Mouse (Mus musculus) macrophage (primary cell): ENCODE results near the gene Pkp4. TPM values are rescaled to one million over a fixed set of nuclear protein-coding genes. Genes with fewer than 3 reads are reported as not detected.

Source experiments
- H3K27ac ChIP-seq: fragments of 350-480 bp; formaldehyde crosslinking; 2 replicates; pipeline ENCODE4 v1.9.0; 2021
- H3K36me3 ChIP-seq: fragments of 350-480 bp; formaldehyde crosslinking; 2 replicates; pipeline ENCODE4 v1.9.0; 2021; ENCODE audit errors: inconsistent target
- H3K4me3 ChIP-seq: fragments of 350-480 bp; formaldehyde crosslinking; 2 replicates; pipeline ENCODE4 v1.9.0; 2021; ENCODE audit errors: inconsistent target
- H3K79me2 ChIP-seq: fragments of 350-480 bp; formaldehyde crosslinking; 2 replicates; pipeline ENCODE4 v1.9.0; 2021; ENCODE audit errors: inconsistent target
- WGBS: methylation state at CpG from one replicate; pipeline ENCODE4 v1.1.7; 2026; ENCODE audit warnings: inconsistent platforms; ENCODE audit not compliant: missing documents; 5-methylcytosine and 5-hydroxymethylcytosine counted together
- polyA plus RNA-seq: library from polyadenylated mRNA; stranded (reverse); fragments of 250-400 nt; gene quantifications from 3 replicates; pipeline ENCODE4 v1.2.4, GENCODE M21; 2018; ENCODE audit warnings: inconsistent platforms

Gene Pkp4
- polyA plus RNA-seq, 1 experiment from 2014 or later: 69.4 TPM

GRCm38 (mm10) chr2:59193117-59193516 is 32.5 kb downstream of the Pkp4 start:
- 95% methylated on average over 5 of the region's 5 CpGs for WGBS
- H3K79me2 ChIP-seq: peaks cover 99% of the 10 kb centered on the region
- no peak overlapping the region for H3K4me3 ChIP-seq
- no peaks in the 10 kb centered on the region for H3K36me3 ChIP-seq
- no peak overlapping the region for H3K27ac ChIP-seq

- no peak overlapping the region for H3K4me3 ChIP-seq
- no peak overlapping the region for H3K27ac ChIP-seq
- peaks cover 99% of the 10 kb centered on the region for H3K79me2 ChIP-seq
- 85% methylated on average over 4 of the region's 4 CpGs for WGBS
- no peaks in the 10 kb centered on the region for H3K36me3 ChIP-seq
These were observed 36.5 kb downstream of the Pkp4 start for GRCm38 (mm10) chr2:59197156-59197555.

GRCm38 (mm10) chr2:59199476-59199976 is 38.9 kb downstream of the Pkp4 start:
- H3K36me3 ChIP-seq: no peaks in the 10 kb centered on the region
- H3K79me2 ChIP-seq: peaks cover 99% of the 10 kb centered on the region
- WGBS: 92% methylated on average over 5 of the region's 5 CpGs
- no peak overlapping the region for H3K4me3 ChIP-seq
- no peak overlapping the region for H3K27ac ChIP-seq

GRCm38 (mm10) chr2:59200511-59200910 is 39.9 kb downstream of the Pkp4 start:
- 100% methylated on average over 3 of the region's 3 CpGs for whole genome bisulfite sequencing
- no peak overlapping the region for H3K27ac ChIP-seq

GRCm38 (mm10) chr2:59202930-59203329 is 42.3 kb downstream of the Pkp4 start:
- Histone ChIP-seq H3K79me2 (peaks cover 97% of the 10 kb centered on the region), H3K36me3 (no peaks in the 10 kb centered on the region), H3K4me3 (no peak overlapping the region), H3K27ac (peak overlapping the region; percentile 53)
- WGBS: 57% methylated on average over 5 of the region's 5 CpGs

More at GRCm38 (mm10) chr2:59200511-59200910, 39.9 kb downstream of the Pkp4 start:
- H3K79me2 ChIP-seq: peaks cover 99% of the 10 kb centered on the region
- H3K4me3 ChIP-seq: no peak overlapping the region
- no peaks in the 10 kb centered on the region for H3K36me3 ChIP-seq

DNA sequence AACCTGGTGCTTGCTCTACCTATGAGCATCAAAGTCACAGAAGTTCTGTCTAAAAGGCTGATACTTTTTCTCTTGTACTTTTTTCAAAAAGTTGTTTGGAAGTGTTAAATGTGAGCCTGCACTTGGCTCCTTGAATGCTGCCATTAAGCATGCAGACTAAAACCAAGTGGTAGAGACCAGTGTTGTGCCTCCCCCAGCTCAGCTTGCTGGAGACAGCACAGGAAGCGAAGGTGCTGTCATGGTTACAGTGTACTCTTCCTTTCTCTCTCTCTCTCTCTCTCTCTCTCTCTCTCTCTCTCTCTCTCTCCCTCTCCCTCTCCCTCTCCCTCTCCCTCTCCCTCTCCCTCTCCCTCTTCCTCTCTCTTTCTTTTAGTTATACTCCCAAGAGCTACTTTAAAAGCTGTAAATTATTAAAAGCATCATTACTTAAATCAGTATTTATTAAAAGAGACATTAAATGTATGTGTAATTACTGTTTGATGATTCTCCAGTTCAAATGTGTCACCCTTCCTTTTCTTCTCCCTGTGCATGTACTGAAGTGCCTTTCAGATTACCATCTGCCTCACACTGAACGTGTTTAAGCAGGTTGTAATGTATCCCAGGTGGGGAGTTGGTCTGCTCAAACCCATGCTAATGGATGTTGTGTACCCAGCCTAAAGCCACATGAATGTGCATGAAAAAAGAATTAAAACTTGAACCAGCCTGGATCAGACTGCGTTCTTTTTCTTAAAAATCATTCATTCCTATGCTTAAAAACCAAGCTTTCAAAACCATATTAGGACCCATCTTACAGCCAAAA is 43.2 kb downstream of the Pkp4 start:
- Histone ChIP-seq H3K4me3 (no peak overlapping the region), H3K36me3 (no peaks in the 10 kb centered on the region), H3K27ac (peak overlapping the region; percentile 53), H3K79me2 (peaks cover 97% of the 10 kb centered on the region)
- WGBS: 88% methylated on average over 3 of the region's 3 CpGs

DNA sequence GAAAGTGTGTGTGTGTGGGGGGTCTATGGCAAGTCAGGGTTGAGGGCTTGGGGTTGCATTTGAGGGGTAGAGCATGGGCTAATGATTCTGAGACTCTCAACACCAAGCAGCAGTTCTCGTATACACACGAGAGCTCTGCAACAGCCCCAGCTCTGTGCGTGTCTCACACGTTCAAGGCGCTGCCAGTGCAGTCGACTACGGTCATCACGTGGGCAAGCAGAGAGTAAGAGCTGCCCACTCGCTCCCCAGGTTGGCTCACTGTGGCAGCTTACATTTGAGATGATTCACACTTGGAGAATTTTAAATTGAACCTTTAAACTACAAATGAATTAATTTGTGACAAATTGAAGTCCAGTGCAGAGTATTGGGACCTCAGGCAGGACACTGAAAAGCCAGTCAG is 44.4 kb downstream of the Pkp4 start:
- Histone ChIP-seq H3K36me3 (no peaks in the 10 kb centered on the region), H3K79me2 (peaks cover 97% of the 10 kb centered on the region), H3K4me3 (no peak overlapping the region), H3K27ac (no peak overlapping the region)
- 95% methylated on average over 9 of the region's 9 CpGs for WGBS

DNA sequence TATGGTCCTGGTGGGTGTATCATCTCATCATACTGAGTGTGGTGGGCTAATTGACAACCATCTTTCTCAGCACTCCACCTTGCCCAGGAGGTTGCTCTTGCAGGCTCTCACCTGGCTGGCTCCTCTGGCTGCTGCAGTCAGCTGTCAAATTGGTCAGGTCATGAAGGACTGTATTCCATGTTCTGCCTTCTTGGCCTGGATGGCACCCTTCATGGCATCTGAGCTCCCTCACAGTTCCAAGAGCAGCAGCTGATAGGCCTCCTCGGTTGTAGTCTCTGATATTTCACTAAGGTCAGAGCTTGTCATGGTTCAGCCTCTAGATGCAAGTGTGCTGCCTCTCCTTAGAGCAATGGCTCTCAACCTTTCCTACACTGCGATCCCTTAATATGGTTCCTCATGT is 45.5 kb downstream of the Pkp4 start:
- Histone ChIP-seq H3K27ac (no peak overlapping the region), H3K4me3 (no peak overlapping the region), H3K79me2 (peaks cover 98% of the 10 kb centered on the region), H3K36me3 (no peaks in the 10 kb centered on the region)
- 86% methylated on average over 2 of the region's 2 CpGs for WGBS

DNA sequence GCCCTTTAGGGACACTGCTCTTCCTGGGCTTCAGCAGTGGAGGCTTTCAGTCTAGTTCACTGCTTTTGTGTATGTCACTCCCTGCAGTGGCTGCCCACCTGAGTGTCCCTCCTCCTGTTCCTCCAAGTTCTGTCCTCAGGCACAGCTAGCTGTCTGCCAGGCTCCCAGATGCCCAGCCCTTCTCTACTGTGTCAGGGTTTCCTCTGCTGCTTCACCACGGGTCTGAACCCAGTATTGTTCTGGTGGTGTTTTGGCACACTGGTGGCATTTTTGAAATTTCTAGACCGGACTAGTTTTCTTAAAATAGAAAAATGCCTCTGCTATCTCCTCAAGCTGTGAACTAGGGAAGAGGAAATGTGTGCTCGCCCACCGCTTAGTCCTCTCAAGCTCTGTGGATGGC is 46.6 kb downstream of the Pkp4 start:
- Histone ChIP-seq H3K4me3 (no peak overlapping the region), H3K36me3 (no peaks in the 10 kb centered on the region), H3K27ac (no peak overlapping the region), H3K79me2 (peaks cover 97% of the 10 kb centered on the region)
- WGBS: 39% methylated on average over 4 of the region's 4 CpGs

- Histone ChIP-seq H3K27ac (no peak overlapping the region), H3K4me3 (no peak overlapping the region), H3K36me3 (no peaks in the 10 kb centered on the region), H3K79me2 (peaks cover 97% of the 10 kb centered on the region)
- WGBS: 72% methylated on average over 5 of the region's 5 CpGs
These were observed 47.1 kb downstream of the Pkp4 start for GRCm38 (mm10) chr2:59207725-59208124.

GRCm38 (mm10) chr2:59208276-59208675 is 47.6 kb downstream of the Pkp4 start:
- H3K4me3 ChIP-seq: no peak overlapping the region
- 96% methylated on average over 9 of the region's 9 CpGs for WGBS

DNA sequence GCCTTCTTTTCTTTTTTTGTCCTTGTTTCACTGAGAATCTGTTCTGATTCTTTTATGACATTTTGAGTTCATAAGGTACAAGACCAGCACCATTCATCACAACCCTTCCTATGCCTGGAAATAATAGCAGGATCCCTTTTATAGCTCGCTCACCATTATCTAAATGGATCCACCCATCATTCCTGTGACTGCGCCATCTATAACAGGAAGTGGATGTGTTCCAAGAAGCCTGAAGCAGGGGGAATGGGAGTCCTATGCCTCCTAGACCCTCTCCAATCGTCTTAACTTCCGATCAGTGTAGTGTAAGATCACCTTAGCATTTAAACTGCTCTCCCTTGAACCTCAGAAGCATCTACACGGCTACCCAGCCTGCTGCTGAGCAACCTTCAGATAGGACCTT is 50.4 kb downstream of the Pkp4 start:
- H3K36me3 ChIP-seq: no peaks in the 10 kb centered on the region
- no peak overlapping the region for H3K27ac ChIP-seq
- H3K4me3 ChIP-seq: no peak overlapping the region
- WGBS: 94% methylated on average over 5 of the region's 5 CpGs
- H3K79me2 ChIP-seq: peaks cover 82% of the 10 kb centered on the region

More at GRCm38 (mm10) chr2:59208276-59208675, 47.6 kb downstream of the Pkp4 start:
- H3K27ac ChIP-seq: no peak overlapping the region
- peaks cover 97% of the 10 kb centered on the region for H3K79me2 ChIP-seq
- no peaks in the 10 kb centered on the region for H3K36me3 ChIP-seq

DNA sequence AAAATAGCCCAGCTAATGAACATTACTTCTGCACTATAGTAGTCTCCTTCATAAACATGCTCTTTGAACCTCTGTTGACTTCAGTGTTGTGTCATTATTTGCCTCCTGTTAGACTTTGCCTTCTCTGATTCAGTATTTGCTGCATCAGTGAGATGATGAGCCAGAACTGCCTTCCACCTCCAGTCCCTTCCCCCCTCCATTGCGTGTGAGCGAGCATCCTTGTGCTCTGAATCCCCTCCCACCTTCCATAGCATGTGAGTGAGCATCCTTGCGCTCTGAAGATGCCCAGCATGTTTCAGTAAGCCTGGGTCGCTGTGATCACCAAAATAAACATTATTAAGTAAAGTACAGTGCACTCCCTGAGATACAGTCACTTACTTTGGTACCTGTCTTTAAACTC is 51.8 kb downstream of the Pkp4 start:
- Histone ChIP-seq H3K27ac (no peak overlapping the region), H3K79me2 (peaks cover 70% of the 10 kb centered on the region), H3K4me3 (no peak overlapping the region), H3K36me3 (no peaks in the 10 kb centered on the region)
- WGBS: 98% methylated on average over 4 of the region's 4 CpGs

DNA sequence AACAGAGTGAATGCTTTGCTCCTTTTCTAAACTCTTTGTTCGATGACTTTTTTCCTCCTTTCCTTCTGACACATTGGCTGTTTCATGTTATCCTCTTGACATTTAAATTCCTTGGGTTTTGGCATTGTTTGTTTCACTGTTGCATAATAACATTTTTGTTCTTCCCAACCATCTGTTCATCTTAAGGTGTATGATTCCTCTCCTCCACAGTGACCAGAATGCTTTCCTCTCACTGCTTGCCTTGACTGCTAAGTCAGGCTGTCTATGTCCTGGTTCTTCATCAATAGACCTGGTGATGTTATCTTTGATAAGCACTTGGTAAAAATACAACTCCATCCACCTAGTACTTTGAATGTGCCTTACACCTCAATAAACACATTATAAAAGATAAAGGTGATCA is 52.2 kb downstream of the Pkp4 start:
- WGBS: 86% methylated on average over 1 of the region's 1 CpGs
- Histone ChIP-seq H3K79me2 (peaks cover 66% of the 10 kb centered on the region), H3K4me3 (no peak overlapping the region), H3K27ac (no peak overlapping the region), H3K36me3 (no peaks in the 10 kb centered on the region)

DNA sequence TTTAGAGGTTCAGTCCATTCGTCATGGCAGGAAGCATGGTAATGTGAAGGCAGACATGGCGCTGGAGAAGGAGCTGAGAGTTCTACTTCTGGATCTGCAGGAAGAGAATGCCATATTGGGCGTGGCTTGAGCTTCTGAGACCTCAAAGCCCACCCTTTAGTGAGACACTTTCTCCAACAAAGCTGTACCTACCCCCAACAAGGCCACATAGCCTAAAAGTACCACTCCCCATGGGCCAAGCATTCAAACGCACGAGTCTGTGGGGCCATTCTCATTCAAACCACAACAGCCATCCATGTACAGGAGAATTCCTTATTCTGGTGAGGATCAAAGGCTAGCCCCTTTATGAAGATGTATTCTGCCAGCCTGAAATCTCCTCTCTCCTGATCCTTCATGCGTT is 57.3 kb downstream of the Pkp4 start:
- Histone ChIP-seq H3K36me3 (no peaks in the 10 kb centered on the region), H3K27ac (no peak overlapping the region), H3K4me3 (no peak overlapping the region), H3K79me2 (peaks cover 17% of the 10 kb centered on the region; the same call in 1 of the 2 replicates)
- WGBS: 96% methylated on average over 6 of the region's 6 CpGs
